Mouse (Mus musculus) hindbrain, postnatal 0 days (tissue): ENCODE results near the gene Prr5l. TPM values are rescaled to one million over a fixed set of nuclear protein-coding genes. Genes with fewer than 3 reads are reported as not detected.

Experiments
- ATAC-seq: fragments of 200-750 bp; cut with Nextera tagmentation; 2 replicates; pipeline ENCODE4 v1.8.0; 2017; ENCODE audit warnings: mild to moderate bottlenecking, moderate TSS enrichment, moderate library complexity
- DNase-seq: peaks from one replicate; pipeline ENCODE4 v3.0.0-alpha.2; 2015; ENCODE audit warnings: low spot score
- H3K27ac ChIP-seq: fragments of 300-500 bp; sonication (generic); 2 replicates; pipeline ENCODE4 v1.5.1; 2014; ENCODE audit warnings: mild to moderate bottlenecking
- H3K27me3 ChIP-seq: fragments of 300-500 bp; sonication (generic); 2 replicates; pipeline ENCODE4 v1.6.1; 2014; ENCODE audit warnings: low read length, mixed read lengths; ENCODE audit not compliant: insufficient read depth
- H3K36me3 ChIP-seq: fragments of 300-500 bp; sonication (generic); 2 replicates; pipeline ENCODE4 v1.6.1; 2014; ENCODE audit warnings: low read length, mixed read lengths; ENCODE audit not compliant: insufficient read depth
- H3K4me1 ChIP-seq: fragments of 300-500 bp; sonication (generic); 2 replicates; pipeline ENCODE4 v1.6.1; 2014; ENCODE audit warnings: antibody characterized with exemption, low read length, mixed read lengths; ENCODE audit not compliant: insufficient read depth
- H3K4me2 ChIP-seq: fragments of 300-500 bp; sonication (generic); 2 replicates; pipeline ENCODE4 v1.6.1; 2014; ENCODE audit warnings: low read depth, mild to moderate bottlenecking, low read length, moderate library complexity, mixed read lengths
- H3K4me3 ChIP-seq: fragments of 300-500 bp; sonication (generic); 2 replicates; pipeline ENCODE4 v1.5.1; 2014; ENCODE audit warnings: low read length
- H3K9ac ChIP-seq: fragments of 300-500 bp; sonication (generic); replicated peaks from 2 replicates; pipeline ENCODE4 v1.6.1; 2014; ENCODE audit warnings: mild to moderate bottlenecking, low read length, moderate library complexity, mixed read lengths
- H3K9me3 ChIP-seq: fragments of 300-500 bp; sonication (generic); 2 replicates; pipeline ENCODE4 v1.6.1; 2016; ENCODE audit warnings: low read length, mixed read lengths
- CTCF ChIP-seq: IDR thresholded peaks from 2 replicates; pipeline ENCODE4 v1.5.1; 2016; ENCODE audit warnings: antibody characterized with exemption, control low read depth, low read depth
- WGBS: fragments of 180-500 bp; shearing (Covaris S2); extraction: QIAGEN DNeasy Blood & Tissue Kit; methylation state at CpG from one replicate; pipeline ENCODE4 v1.1.7; 2014; 5-methylcytosine and 5-hydroxymethylcytosine counted together
- polyA plus RNA-seq: library from polyadenylated mRNA; unstranded; fragments of >200 nt; fragmentation: Nextera tagmentation; extraction: Ambion mirVana; gene quantifications from 2 replicates; pipeline ENCODE4 v1.2.1, GENCODE M21; 2015
- total RNA-seq: library from RNA; depleted of rRNA; stranded (reverse); fragments of >200 nt; gene quantifications from 2 replicates; pipeline ENCODE4 v1.2.3, GENCODE M21; 2014

The Prr5l gene
- total and polyA plus RNA-seq, 2 experiments from 2014 or later: 3.6 to 8.0 TPM

DNA sequence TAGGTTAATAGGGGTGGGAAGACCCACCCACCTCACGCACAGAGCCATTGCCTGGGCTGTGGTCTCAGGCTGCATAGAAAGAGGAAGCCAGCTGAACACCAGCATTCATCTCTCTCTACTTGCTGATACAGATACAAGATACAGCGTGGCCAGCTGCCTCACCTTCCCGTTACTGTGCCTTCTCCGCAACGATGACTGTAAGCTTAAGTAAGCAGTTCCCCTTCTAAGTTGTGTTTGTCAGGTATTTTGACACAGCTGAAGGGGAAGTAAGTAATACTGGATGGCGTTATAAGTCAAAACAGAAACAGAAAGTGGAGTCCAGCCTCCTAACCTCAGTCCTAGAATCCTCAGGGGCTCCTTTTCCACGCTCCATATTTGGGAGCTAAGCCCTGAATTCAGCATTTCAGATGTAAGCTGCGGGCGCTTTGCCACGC, 150.0 kb downstream of the Prr5l start:
- 92% methylated on average over 10 of the region's 10 CpGs for WGBS
- TF ChIP-seq CTCF: no peak

DNA sequence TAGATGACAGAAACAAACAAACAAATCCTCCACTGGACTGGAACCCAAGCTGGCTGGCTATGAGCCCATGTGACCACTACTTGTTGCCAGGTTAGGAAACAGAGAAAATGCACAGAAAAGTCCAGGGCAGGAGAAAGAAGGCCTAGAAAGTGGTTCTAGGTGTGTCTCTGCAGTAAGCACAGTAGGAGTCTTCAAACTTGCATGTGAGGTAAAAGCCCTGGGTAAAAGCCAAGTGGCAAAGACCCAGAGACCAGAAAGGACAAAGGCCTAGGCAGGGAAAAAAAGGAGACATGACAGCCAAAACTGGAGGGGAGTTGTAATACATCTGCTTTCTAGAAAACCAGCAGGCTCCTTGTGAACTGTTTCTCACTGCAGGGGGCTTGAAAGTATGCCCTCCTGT, 151.9 kb downstream of the Prr5l start:
- no peak for TF ChIP-seq CTCF
- ATAC-seq: no peak

More for the DNA sequence above, 150.0 kb downstream of the Prr5l start:
- no peak overlapping the region for H3K4me2 ChIP-seq
- H3K9me3 ChIP-seq: no peaks in the 10 kb centered on the region
- no peaks in the 10 kb centered on the region for H3K27me3 ChIP-seq
- no peaks in the 10 kb centered on the region for H3K4me1 ChIP-seq
- H3K36me3 ChIP-seq: no peaks in the 10 kb centered on the region
- H3K27ac ChIP-seq: no peak overlapping the region
- no peak overlapping the region for H3K9ac ChIP-seq
- ATAC-seq (no peak), DNase-seq (no peak)
- H3K4me3 ChIP-seq: no peak overlapping the region

DNA sequence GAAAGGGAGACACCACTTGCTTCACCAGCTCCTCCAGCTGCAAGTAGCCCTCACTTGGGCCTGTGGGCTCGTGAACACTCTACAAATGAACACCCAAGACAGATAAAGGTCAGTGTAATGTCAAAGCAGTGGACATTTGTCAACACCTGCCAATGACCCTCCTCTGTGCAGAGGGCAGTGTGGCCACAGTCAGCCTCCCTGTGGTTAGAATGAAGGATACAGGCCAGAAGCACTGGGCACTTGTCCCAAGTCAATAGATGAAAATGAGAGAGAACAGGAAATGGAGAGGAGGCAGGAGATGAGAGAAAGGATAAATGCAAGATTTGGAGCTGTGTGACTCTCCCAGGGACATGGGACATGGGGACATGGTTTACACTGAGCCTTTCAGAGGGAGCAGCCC, 153.4 kb downstream of the Prr5l start:
- Histone ChIP-seq H3K4me3 (no peak overlapping the region), H3K27ac (no peak overlapping the region), H3K4me2 (no peak overlapping the region), H3K9ac (no peak overlapping the region), H3K36me3 (no peaks in the 10 kb centered on the region), H3K27me3 (no peaks in the 10 kb centered on the region), H3K4me1 (no peaks in the 10 kb centered on the region), H3K9me3 (no peaks in the 10 kb centered on the region)
- ATAC-seq (no peak), DNase-seq (no peak)
- TF ChIP-seq CTCF: no peak
- 80% methylated on average over 1 of the region's 1 CpGs for WGBS

More for the DNA sequence above, 151.9 kb downstream of the Prr5l start:
- Histone ChIP-seq H3K4me1 (no peaks in the 10 kb centered on the region), H3K9me3 (no peaks in the 10 kb centered on the region), H3K36me3 (no peaks in the 10 kb centered on the region), H3K27me3 (no peaks in the 10 kb centered on the region), H3K9ac (no peak overlapping the region), H3K4me3 (no peak overlapping the region), H3K27ac (0 out of 2 replicates have a peak overlapping the region, but pooled peaks have one; percentile 48), H3K4me2 (no peak overlapping the region)
- no peak for DNase-seq

DNA sequence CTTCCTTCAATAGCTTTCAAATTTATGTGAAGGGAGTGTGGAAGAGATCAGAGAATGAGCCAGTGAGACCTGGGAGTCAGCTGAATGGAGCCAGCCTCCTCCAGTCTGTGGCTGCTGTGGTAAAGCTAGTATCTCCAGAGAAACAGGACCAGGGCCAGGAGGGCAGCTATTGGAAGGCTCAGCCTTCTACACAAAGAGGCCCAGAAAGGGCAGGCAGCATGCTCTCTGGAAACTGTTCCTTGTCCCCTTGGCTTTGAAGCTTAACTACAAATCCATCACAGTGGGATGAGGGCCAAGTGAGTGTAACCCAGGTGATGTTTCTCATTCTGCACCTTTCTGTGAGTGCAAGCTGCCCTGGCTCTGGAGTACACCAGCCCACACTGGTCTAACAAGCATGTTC, 155.0 kb downstream of the Prr5l start:
- Histone ChIP-seq H3K4me3 (no peak overlapping the region), H3K27ac (no peak overlapping the region), H3K36me3 (no peaks in the 10 kb centered on the region), H3K27me3 (no peaks in the 10 kb centered on the region), H3K4me2 (no peak overlapping the region), H3K9ac (no peak overlapping the region), H3K9me3 (no peaks in the 10 kb centered on the region), H3K4me1 (peaks cover 3% of the 10 kb centered on the region; the same call in 1 of the 2 replicates)
- ATAC-seq (peak; percentile 60; the same call in 1 of the 2 replicates), DNase-seq (peak; percentile 53)
- no peak for TF ChIP-seq CTCF

DNA sequence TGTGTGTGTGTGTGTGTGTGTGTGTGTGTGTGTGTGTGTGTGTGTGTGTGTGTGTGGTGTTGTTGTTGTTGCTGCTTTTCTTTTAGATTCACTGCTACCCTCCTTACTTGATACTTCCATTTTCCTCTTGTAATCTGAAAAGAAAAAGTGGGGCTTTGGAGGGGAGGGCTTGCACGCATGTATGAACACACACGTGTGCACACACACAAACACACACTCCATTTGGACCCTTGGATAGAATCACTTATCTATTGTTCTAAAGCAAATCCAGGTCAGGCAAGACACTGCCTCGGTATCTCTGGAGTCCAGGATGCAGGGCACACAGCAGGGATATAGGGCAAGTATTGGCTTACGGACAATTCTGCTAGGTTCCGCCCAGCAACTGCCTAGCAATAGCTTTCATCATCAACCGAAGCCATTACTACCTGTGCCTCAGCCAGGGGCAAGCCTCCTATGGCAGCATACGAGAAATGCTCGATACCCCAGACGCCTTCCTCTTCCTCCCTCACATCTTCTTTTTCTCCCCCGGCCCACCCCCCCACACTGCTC, 159.4 kb downstream of the Prr5l start:
- Histone ChIP-seq H3K4me2 (no peak overlapping the region), H3K27me3 (no peaks in the 10 kb centered on the region), H3K9ac (no peak overlapping the region), H3K4me3 (no peak overlapping the region), H3K36me3 (no peaks in the 10 kb centered on the region), H3K9me3 (no peaks in the 10 kb centered on the region), H3K4me1 (peaks cover 3% of the 10 kb centered on the region; the same call in 1 of the 2 replicates), H3K27ac (0 out of 2 replicates have a peak overlapping the region, but pooled peaks have one; percentile 62)
- ATAC-seq (no peak), DNase-seq (no peak)
- 39% methylated on average over 10 of the region's 10 CpGs for WGBS
- no peak for TF ChIP-seq CTCF

DNA sequence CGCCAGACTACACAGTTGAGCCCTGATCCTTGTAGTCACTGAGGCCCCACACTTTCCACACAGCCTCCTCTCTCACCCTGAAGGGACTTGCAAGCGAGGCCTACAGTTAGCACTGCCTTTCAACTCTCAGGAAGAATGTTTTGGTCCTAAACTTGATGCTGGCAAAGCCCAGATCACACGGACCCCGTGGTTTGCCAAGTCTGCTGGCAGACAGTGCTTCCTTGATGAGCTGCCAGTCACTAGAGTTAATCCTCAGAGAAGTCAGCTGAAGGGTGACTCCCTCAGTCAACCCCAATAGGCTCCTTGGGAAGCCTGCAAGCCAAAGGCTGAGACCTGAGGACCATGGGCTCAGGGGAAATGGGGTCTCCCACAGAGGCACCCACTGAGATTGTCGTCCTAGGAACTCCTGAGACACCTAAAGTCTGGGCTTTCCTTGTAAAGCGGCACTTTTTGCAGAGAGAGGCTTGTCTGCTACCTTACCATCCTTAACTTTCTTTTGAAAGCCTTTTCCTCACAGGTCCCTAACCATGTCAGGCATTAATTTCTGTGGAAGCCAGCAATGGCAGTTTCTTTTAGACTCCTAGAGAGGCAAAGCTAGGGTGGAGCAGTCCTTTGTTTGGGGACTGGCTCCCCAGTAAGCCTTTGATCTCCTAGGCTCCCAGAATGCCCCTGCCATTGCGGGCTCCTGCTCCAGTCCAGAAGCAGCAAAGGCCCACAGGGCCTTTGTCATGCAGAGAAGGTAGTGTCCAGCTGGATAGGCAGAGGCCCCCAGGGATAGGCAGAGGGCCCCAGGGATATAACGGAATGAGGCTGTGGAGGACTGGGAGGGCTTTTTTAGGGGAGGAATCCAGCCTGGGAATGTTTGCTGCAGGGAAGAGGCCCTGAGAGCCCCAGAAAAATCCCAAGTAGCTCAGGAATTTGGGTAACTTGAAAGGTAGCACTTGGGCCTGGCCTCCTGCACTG, 160.2 kb downstream of the Prr5l start:
- H3K9me3 ChIP-seq: no peaks in the 10 kb centered on the region
- peak; percentile 54 for ATAC-seq
- peak; percentile 61 for DNase-seq
- whole genome bisulfite sequencing: 28% methylated on average over 8 of the region's 8 CpGs
- no peak overlapping the region for H3K4me3 ChIP-seq
- H3K4me1 ChIP-seq: peaks cover 3% of the 10 kb centered on the region; the same call in 1 of the 2 replicates
- H3K9ac ChIP-seq: no peak overlapping the region
- no peak for TF ChIP-seq CTCF
- H3K27ac ChIP-seq: peak overlapping the region; percentile 62
- no peaks in the 10 kb centered on the region for H3K36me3 ChIP-seq
- H3K4me2 ChIP-seq: no peak overlapping the region
- no peaks in the 10 kb centered on the region for H3K27me3 ChIP-seq
